7 mouse cellular contexts compared by ENCODE assay signal in the genomic region with DNA sequence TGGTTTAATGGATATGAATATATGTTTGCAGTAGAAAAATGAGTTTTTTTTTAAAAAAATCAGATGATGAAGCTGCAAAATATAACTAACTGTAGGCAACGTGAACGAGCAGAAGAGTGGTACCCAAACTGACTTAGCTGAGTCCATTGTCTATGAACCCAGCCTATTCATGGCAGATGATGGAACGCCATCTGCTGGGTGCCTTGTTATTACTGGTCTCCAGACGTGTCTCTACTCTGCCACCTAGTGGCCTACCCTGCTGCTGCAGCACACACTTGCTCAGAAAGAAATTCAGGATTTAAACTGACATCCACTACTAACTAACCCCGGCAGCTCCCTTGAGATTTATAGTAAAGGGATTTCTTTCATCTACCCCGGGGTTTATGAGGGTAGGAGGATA.
DNase-seq lines count a peak whose midpoint lies in the region; ATAC-seq and TF ChIP-seq lines count a peak whose summit lies in the region.

No protein-coding gene starts in this region.

- 14% methylated on average over 6 of the region's 6 CpGs for WGBS in intestine, postnatal 0 days
- WGBS in midbrain, postnatal 0 days = 12% methylated on average over 6 of the region's 6 CpGs

- H3K9me3 ChIP-seq in intestine, postnatal 0 days (ENCODE audit: control insufficient read depth) = no peaks in the 10 kb centered on the region
- H3K9me3 ChIP-seq in midbrain, postnatal 0 days (ENCODE audit: low read length) = no peaks in the 10 kb centered on the region

- ATAC-seq in activated CD4-positive, CD25-positive, alpha-beta regulatory T cell, adult 4 months = peak; percentile 88
- peak; percentile 49; the same call in 1 of the 2 replicates for ATAC-seq in intestine, postnatal 0 days
- ATAC-seq in midbrain, postnatal 0 days (ENCODE audit: low FRiP score) = peak; percentile 57

- intact Hi-C loops in left cerebral cortex, postnatal 36 days (cut with DNase I) = loop anchor here (1.0 to 5.0 kb wide), 4 partner anchors 38 to 508 kb away; partner anchors contain the start of genes Dusp6, Galnt4 and Poc1b

- peak; percentile 58 for DNase-seq in cerebellum, adult 9-11 months
- DNase-seq in frontal cortex, postnatal 25 days (ENCODE audit: low spot score in 2 of 2) = peak; percentile 89 to 91
- DNase-seq in left cerebral cortex, postnatal 36 days (ENCODE audit: low spot score in 2 of 2) = peak; percentile 78 to 81
- DNase-seq in midbrain, postnatal 0 days (ENCODE audit: low spot score) = peak; percentile 95
- peak; percentile 53 to 86 for DNase-seq in spleen, postnatal 10 days (ENCODE audit: low spot score in 2 of 2)

- H3K4me1 ChIP-seq in intestine, postnatal 0 days (replicated peaks; ENCODE audit: control insufficient read depth, insufficient read depth, low read length) = no peaks in the 10 kb centered on the region
- H3K4me1 ChIP-seq in midbrain, postnatal 0 days (ENCODE audit: insufficient read depth, low read length) = no peaks in the 10 kb centered on the region

- H3K27me3 ChIP-seq in intestine, postnatal 0 days (replicated peaks; ENCODE audit: control insufficient read depth, insufficient read depth, low read length) = no peaks in the 10 kb centered on the region
- no peaks in the 10 kb centered on the region for H3K27me3 ChIP-seq in midbrain, postnatal 0 days (ENCODE audit: insufficient read depth, low read length)

- H3K4me3 ChIP-seq in intestine, postnatal 0 days (ENCODE audit: low read depth, low read length) = no peak overlapping the region
- H3K4me3 ChIP-seq in midbrain, postnatal 0 days (ENCODE audit: low read depth, low read length) = no peak overlapping the region

- no peak overlapping the region for H3K27ac ChIP-seq in intestine, postnatal 0 days (ENCODE audit: low read depth, low read length)
- H3K27ac ChIP-seq in midbrain, postnatal 0 days (ENCODE audit: low read depth, low read length) = no peak overlapping the region

- no peaks in the 10 kb centered on the region for H3K36me3 ChIP-seq in intestine, postnatal 0 days (ENCODE audit: control insufficient read depth, insufficient read depth)
- H3K36me3 ChIP-seq in midbrain, postnatal 0 days (ENCODE audit: insufficient read depth, low read length) = no peaks in the 10 kb centered on the region

- no peak overlapping the region for H3K4me2 ChIP-seq in intestine, postnatal 0 days (replicated peaks; ENCODE audit: low read depth)
- no peak overlapping the region for H3K4me2 ChIP-seq in midbrain, postnatal 0 days (ENCODE audit: low read depth, low read length, poor library complexity, severe bottlenecking)

- TF ChIP-seq CTCF in intestine, postnatal 0 days (IDR thresholded peaks at IDR 0.05; ENCODE audit: low read depth) = peak; percentile 99
- TF ChIP-seq CTCF in midbrain, postnatal 0 days (IDR thresholded peaks at IDR 0.05) = peak; percentile 100

- H3K9ac ChIP-seq in intestine, postnatal 0 days (ENCODE audit: low read depth, low read length) = no peak overlapping the region
- no peak overlapping the region for H3K9ac ChIP-seq in midbrain, postnatal 0 days (replicated peaks; ENCODE audit: low read length, poor library complexity, severe bottlenecking)
